8 mouse cellular contexts compared by ENCODE assay signal in the genomic region with DNA sequence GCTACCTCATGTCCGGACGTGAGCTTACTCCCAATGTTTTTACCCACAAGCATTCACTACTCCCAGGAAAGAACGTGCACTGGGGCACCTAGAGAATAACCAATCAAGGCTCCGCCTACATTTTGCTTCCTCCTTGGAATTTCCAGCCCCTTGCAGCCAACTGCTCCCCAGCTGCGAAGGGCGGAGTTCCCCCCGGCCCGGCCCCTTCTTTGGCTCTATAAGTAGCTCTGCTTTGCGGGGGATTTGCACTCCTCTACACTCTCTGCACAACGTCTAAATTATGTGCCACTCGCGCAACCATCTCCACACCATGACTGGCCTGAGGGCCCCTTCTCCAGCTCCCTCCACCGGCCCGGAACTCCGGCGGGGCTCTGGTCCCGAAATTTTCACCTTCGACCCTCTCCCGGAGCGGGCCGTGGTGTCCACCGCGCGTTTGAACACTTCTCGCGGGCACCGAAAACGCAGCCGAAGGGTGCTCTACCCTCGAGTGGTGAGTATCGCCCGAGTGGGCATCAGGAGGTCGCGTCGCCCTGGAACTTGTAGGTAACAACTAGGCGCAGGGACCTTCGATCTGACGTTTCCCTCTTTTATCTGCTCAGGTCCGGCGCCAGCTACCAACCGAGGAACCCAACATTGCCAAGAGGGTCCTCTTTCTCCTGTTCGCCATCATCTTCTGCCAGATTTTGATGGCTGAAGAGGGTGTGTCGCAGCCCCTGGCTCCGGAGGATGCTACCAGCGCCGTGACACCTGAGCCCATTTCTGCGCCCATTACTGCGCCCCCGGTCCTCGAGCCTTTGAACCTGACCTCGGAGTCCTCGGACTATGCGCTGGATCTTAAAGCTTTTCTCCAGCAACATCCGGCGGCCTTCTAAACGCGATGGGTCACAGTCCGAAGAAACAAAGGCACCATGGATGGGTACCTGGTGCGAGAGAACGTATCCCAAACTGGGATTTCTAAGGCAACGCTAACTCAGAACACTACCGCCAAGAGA. TPM values are rescaled to one million over a fixed set of nuclear protein-coding genes. Genes with fewer than 3 reads are reported as not detected.
DNase-seq lines count a peak whose midpoint lies in the region; ATAC-seq and TF ChIP-seq lines count a peak whose summit lies in the region.

TSS of gene Ier3 (plus strand) at position 246 of the 992 bp plus-strand sequence.

- in situ Hi-C loops in ES-E14 (cut with MboI; ENCODE audit: low sequenced_read_pairs in 2 of 2, unreplicated experiment in 2 of 2) = no loop called here

- H3K4me3 ChIP-seq in ES-E14 (ENCODE audit: insufficient read depth in 1 of 2, low read depth in 1 of 2, low read length in 2 of 2, poor library complexity in 1 of 2, severe bottlenecking in 1 of 2) = peak within 1 kb of the TSS; percentile 71 to 77
- peak within 1 kb of the TSS; percentile 86 for H3K4me3 ChIP-seq in brown adipose tissue, adult 24 weeks (ENCODE audit: insufficient read depth, low read depth, low read length)
- peak within 1 kb of the TSS; percentile 54 for H3K4me3 ChIP-seq in forebrain, embryonic 14.5 days (ENCODE audit: low read depth, low read length)

- no peaks in the 10 kb centered on the region for H3K9me3 ChIP-seq in ES-E14 (ENCODE audit: control insufficient read depth, insufficient read depth, low read depth, low read length)
- H3K9me3 ChIP-seq in forebrain, embryonic 14.5 days (replicated peaks; ENCODE audit: control insufficient read depth, low read length) = no peaks in the 10 kb centered on the region

- 1% methylated on average over 62 of the region's 62 CpGs for WGBS in forebrain, embryonic 14.5 days
- WGBS in large intestine, adult 2 months = under 1% methylated on average over 62 of the region's 62 CpGs

- peak; percentile 38 for ATAC-seq in forebrain, embryonic 14.5 days

- no peak within 1 kb of the TSS for H3K27ac ChIP-seq in ES-E14 (ENCODE audit: insufficient read depth, low read depth, low read length, poor library complexity, severe bottlenecking)
- peak within 1 kb of the TSS; percentile 90 for H3K27ac ChIP-seq in brown adipose tissue, adult 24 weeks (replicated peaks; ENCODE audit: low read depth, low read length)
- H3K27ac ChIP-seq in forebrain, embryonic 14.5 days (ENCODE audit: low read depth, low read length) = no peak within 1 kb of the TSS; the same call in 1 of the 2 replicates

- H3K4me2 ChIP-seq in forebrain, embryonic 14.5 days (ENCODE audit: low read length) = peak within 1 kb of the TSS; percentile 93

- peak; percentile 78 for DNase-seq in ES-E14 (ENCODE audit: low read depth, low spot score)
- peak; percentile 85 for DNase-seq in forebrain, embryonic 14.5 days (ENCODE audit: low spot score)
- peak; percentile 84 to 88 for DNase-seq in heart, postnatal 14 days
- DNase-seq in large intestine, adult 2 months (ENCODE audit: low read depth, low spot score) = peak; percentile 86
- peak; percentile 96 for DNase-seq in lung, postnatal 25 days (ENCODE audit: low spot score)
- peak; percentile 88 for DNase-seq in ovary, postnatal 36 days (ENCODE audit: low spot score)
- peak; percentile 67 for DNase-seq in urinary bladder, postnatal 10 days (ENCODE audit: low spot score)

- H3K36me3 ChIP-seq in ES-E14 (ENCODE audit: control insufficient read depth, insufficient read depth, low read length, poor library complexity, severe bottlenecking) = peaks cover 8% of the 10 kb centered on the region
- H3K36me3 ChIP-seq in forebrain, embryonic 14.5 days (ENCODE audit: control insufficient read depth, insufficient read depth, low read length) = peaks cover 8% of the 10 kb centered on the region

- H3K9ac ChIP-seq in ES-E14 (ENCODE audit: insufficient read depth, low read depth, low read length, poor library complexity, severe bottlenecking) = peak within 1 kb of the TSS; percentile 68
- H3K9ac ChIP-seq in forebrain, embryonic 14.5 days (ENCODE audit: low read length) = peak within 1 kb of the TSS; percentile 61

- intact Hi-C loops in heart, postnatal 14 days (cut with DNase I) = loop anchor here (2.0 kb wide), 1 partner anchor 35 kb away; no protein-coding TSS in a partner anchor

- no peaks in the 10 kb centered on the region; the same call in 1 of the 2 replicates for H3K27me3 ChIP-seq in forebrain, embryonic 14.5 days (replicated peaks; ENCODE audit: control insufficient read depth, insufficient read depth, low read length)

- H3K4me1 ChIP-seq in ES-E14 (ENCODE audit: control insufficient read depth in 2 of 2, insufficient read depth in 2 of 2, low read length in 2 of 2, poor library complexity in 1 of 2) = peaks cover 4 to 8% of the 10 kb centered on the region in 2 experiments; a peak in 2 of 4 replicates
- H3K4me1 ChIP-seq in brown adipose tissue, adult 24 weeks (ENCODE audit: control insufficient read depth, insufficient read depth, insufficient read length, low read length) = peaks cover 2% of the 10 kb centered on the region; the same call in 1 of the 2 replicates
- peaks cover 16% of the 10 kb centered on the region for H3K4me1 ChIP-seq in forebrain, embryonic 14.5 days (ENCODE audit: control insufficient read depth, insufficient read depth, low read length)

TF ChIP-seq in ES-E14, 5 proteins besides CTCF, POLR2A, EP300 and RAD21:
- TF ChIP-seq HCFC1 (IDR thresholded peaks at IDR 0.05; ENCODE audit: borderline replicate concordance, insufficient read depth, low read length) (peak; percentile 55; the same call in 1 of the 2 replicates), CHD2 (IDR thresholded peaks at IDR 0.05; ENCODE audit: low read depth, low read length) (no peak)

RNA-seq across cellular contexts. Expression of gene Ier3, which starts in this region (rescaled TPM):
- 29.3 and 32.3 TPM in 2 replicates for total RNA-seq in ES-E14 (2012; rRNA removed)
- polyA plus RNA-seq in brown adipose tissue, adult 24 weeks (2012; ENCODE audit: insufficient read depth, insufficient read length, missing spikeins) = 19.2 and 52.4 TPM in 2 replicates
- 4.6 and 5.0 TPM in 2 replicates for polyA plus RNA-seq in forebrain, embryonic 14.5 days (2014; fragmentation: Nextera tagmentation; extraction: Ambion mirVana)
- 10 to 100 TPM; 23.9 to 27.8 TPM for total RNA-seq in heart, postnatal 14 days (2021)
- 11.4 and 11.6 TPM in 2 replicates for polyA plus RNA-seq in large intestine, adult 2 months (2012; rRNA removed)
